Mouse (Mus musculus) ES-E14 (cell line): ENCODE results near the gene 4921504E06Rik.

Experiments used
- CHD2 ChIP-seq: IDR thresholded peaks from 2 replicates; pipeline ENCODE4 v1.6.1; 2014; ENCODE audit warnings: mild to moderate bottlenecking, low read depth, low read length, inconsistent platforms
- HCFC1 ChIP-seq: IDR thresholded peaks from 2 replicates; pipeline ENCODE4 v1.6.1; 2012; ENCODE audit warnings: low read length, inconsistent platforms, borderline replicate concordance; ENCODE audit not compliant: insufficient read depth
- ZNF384 ChIP-seq: IDR thresholded peaks from 2 replicates; pipeline ENCODE4 v1.6.1; 2012; ENCODE audit warnings: low read depth, low read length, inconsistent platforms

DNA sequence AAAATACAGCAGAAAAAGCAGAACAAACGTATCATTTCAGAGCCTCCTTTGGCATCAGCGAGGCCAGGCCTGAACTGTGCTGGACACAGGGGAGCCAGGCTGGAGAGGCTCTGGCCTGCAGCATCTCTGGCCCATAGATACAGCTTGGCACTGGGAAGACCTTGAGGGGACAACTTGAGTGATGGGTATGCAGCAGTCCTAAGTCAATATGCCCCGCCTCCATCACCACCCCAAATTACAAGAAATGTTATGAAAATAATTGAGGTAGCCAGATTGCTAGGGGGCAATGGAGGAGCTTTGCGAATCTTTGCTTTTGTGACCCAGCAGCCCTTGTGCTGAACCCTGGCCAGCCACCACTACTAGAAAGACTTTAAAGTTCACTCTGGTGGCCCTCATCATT, 104.4 kb downstream of the 4921504E06Rik start:
- no peak for TF ChIP-seq HCFC1
- no peak for TF ChIP-seq ZNF384
- no peak for TF ChIP-seq CHD2
